Mouse (Mus musculus): ENCODE measurements around the gene Rfc2. TPM values are rescaled to one million over a fixed set of nuclear protein-coding genes. Genes with fewer than 3 reads are reported as not detected.

Rfc2 gene
- polyA plus RNA-seq (2015; fragmentation: Nextera tagmentation; extraction: Ambion mirVana) = 215 and 219 TPM in 2 replicates

- no peak within 1 kb of the TSS for H3K9ac ChIP-seq (replicated peaks)
- no peaks in the 10 kb centered on the region for H3K9me3 ChIP-seq
- peaks cover 17% of the 10 kb centered on the region for H3K4me1 ChIP-seq (replicated peaks)
- H3K36me3 ChIP-seq = no peaks in the 10 kb centered on the region
- no peak within 1 kb of the TSS for H3K4me2 ChIP-seq (replicated peaks)
- no peak within 1 kb of the TSS for H3K27ac ChIP-seq
- no peak for ATAC-seq
- H3K27me3 ChIP-seq = no peaks in the 10 kb centered on the region
- no peak within 1 kb of the TSS for H3K4me3 ChIP-seq (replicated peaks)
- WGBS = 89% methylated on average over 5 of the region's 5 CpGs
Observed at GRCm38 (mm10) chr5:134581146-134581545, at the start of gene Rfc2. Gene Rfc2, plus strand, starts transcription at chr5:134581366.

DNA sequence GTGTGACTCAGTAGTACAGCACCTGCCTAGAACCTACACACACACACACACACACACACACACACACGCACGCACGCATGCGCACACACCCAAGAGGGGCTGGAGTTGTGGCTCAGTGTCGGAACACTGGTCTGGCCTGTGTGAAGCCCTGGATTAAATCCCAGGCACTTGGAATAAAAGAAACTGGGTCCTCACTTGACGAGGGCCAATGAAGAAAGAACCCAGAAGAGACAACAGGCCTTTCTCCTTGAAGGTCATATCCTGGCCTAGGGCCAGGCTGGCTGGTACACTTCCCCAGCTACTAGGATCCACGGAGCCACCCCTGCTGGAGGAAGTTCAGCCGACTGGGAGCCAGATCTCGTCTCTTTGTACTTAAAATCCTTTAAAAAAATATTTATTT is 49.6 kb upstream of the Rfc2 start:
- Histone ChIP-seq H3K27me3 (no peaks in the 10 kb centered on the region), H3K36me3 (peaks cover 63% of the 10 kb centered on the region), H3K4me2 (replicated peaks) (no peak overlapping the region), H3K9me3 (no peaks in the 10 kb centered on the region), H3K4me1 (replicated peaks) (peaks cover 23% of the 10 kb centered on the region), H3K9ac (replicated peaks) (no peak overlapping the region), H3K4me3 (replicated peaks) (no peak overlapping the region), H3K27ac (no peak overlapping the region)
- whole genome bisulfite sequencing = 84% methylated on average over 9 of the region's 9 CpGs
- no peak for ATAC-seq

DNA sequence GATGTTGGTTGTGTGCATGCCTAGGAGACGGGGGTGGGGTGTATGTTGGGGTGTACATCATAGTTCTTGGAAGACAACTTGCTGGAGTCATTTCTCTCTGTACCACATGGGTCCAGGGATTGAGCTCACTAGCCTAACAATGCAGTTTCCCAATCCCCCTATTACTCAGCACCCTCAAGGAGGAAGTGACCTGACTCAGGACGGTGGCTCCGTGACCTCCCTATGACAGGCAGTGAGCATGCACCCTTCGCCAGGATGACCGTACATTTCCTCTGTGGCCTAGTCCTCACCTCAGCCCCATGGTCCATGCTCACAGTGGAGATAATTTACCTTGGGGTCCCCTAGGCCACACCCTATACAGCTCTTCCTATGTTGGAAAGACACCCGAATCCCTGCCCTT is 48.7 kb upstream of the Rfc2 start:
- no peaks in the 10 kb centered on the region for H3K27me3 ChIP-seq
- no peaks in the 10 kb centered on the region for H3K9me3 ChIP-seq
- peaks cover 23% of the 10 kb centered on the region for H3K4me1 ChIP-seq (replicated peaks)
- H3K27ac ChIP-seq = no peak overlapping the region
- H3K4me2 ChIP-seq (replicated peaks) = no peak overlapping the region
- no peak overlapping the region for H3K4me3 ChIP-seq (replicated peaks)
- WGBS = 96% methylated on average over 6 of the region's 6 CpGs
- H3K36me3 ChIP-seq = peaks cover 67% of the 10 kb centered on the region
- ATAC-seq = no peak
- H3K9ac ChIP-seq (replicated peaks) = no peak overlapping the region

GRCm38 (mm10) chr5:134536036-134536435 is 45.1 kb upstream of the Rfc2 start:
- Histone ChIP-seq H3K9ac (replicated peaks) (no peak overlapping the region), H3K4me1 (replicated peaks) (peaks cover 20% of the 10 kb centered on the region), H3K27me3 (no peaks in the 10 kb centered on the region), H3K36me3 (peaks cover 67% of the 10 kb centered on the region), H3K4me2 (replicated peaks) (no peak overlapping the region), H3K4me3 (replicated peaks) (no peak overlapping the region), H3K27ac (no peak overlapping the region), H3K9me3 (peaks cover 2% of the 10 kb centered on the region; the same call in 1 of the 2 replicates)
- 94% methylated on average over 6 of the region's 6 CpGs for WGBS
- ATAC-seq = no peak

DNA sequence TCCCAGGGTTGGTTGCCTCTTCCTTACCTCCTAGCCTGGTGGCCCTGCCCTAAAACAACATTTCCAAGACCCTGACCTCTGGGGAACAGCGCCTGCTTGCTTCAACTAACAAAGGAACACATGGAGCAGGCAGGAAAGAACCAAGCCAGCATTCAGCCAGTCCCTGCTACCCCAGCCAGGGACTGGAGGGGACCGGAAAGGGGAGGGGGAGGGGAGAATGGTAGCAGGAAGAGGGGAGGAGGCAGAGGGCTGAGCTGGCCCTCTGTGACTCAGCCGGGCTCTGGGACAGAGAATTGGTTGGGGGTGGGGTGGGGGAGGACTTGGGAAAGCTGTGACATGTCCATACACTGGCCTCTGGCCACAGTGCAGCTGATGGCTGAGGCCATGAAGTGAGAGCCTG is 41.3 kb upstream of the Rfc2 start:
- 5% methylated on average over 3 of the region's 3 CpGs for WGBS

GRCm38 (mm10) chr5:134540881-134541280 is 40.3 kb upstream of the Rfc2 start:
- Histone ChIP-seq H3K27me3 (no peaks in the 10 kb centered on the region), H3K4me2 (replicated peaks) (no peak overlapping the region), H3K36me3 (peaks cover 27% of the 10 kb centered on the region), H3K4me3 (replicated peaks) (no peak overlapping the region), H3K27ac (no peak overlapping the region), H3K9ac (replicated peaks) (no peak overlapping the region), H3K9me3 (peaks cover 2% of the 10 kb centered on the region; the same call in 1 of the 2 replicates), H3K4me1 (replicated peaks) (peaks cover 34% of the 10 kb centered on the region)
- WGBS = 80% methylated on average over 6 of the region's 6 CpGs
- no peak for ATAC-seq

More for the DNA sequence above, 41.3 kb upstream of the Rfc2 start:
- Histone ChIP-seq H3K9ac (replicated peaks) (no peak overlapping the region), H3K4me1 (replicated peaks) (peaks cover 30% of the 10 kb centered on the region), H3K4me2 (replicated peaks) (no peak overlapping the region), H3K27ac (peak overlapping the region; percentile 40; the same call in 1 of the 2 replicates), H3K9me3 (peaks cover 2% of the 10 kb centered on the region; the same call in 1 of the 2 replicates), H3K27me3 (no peaks in the 10 kb centered on the region), H3K4me3 (replicated peaks) (no peak overlapping the region), H3K36me3 (peaks cover 34% of the 10 kb centered on the region)
- ATAC-seq = peak; percentile 35; the same call in 1 of the 2 replicates

DNA sequence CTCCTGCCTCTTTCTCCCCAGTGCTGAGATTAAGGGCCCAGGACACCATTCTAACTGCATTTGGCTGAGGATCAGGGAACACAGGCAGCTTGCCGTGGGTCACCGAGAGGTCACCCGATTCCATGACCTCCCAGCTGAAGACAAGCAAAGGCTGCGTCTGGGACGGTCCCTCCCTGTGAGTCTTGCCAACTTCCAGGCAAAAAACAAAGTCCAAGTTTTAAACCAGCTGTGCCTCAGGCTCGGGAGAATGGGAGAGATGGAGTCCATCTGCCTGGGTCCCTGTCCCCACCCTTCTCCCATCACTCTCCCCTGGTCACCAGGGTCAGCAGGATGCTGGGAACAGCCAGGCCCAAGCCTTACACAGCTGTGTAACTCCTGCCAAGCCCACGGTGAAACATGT is 39.5 kb upstream of the Rfc2 start:
- 31% methylated on average over 7 of the region's 7 CpGs for WGBS
- H3K9ac ChIP-seq (replicated peaks) = no peak overlapping the region
- no peaks in the 10 kb centered on the region for H3K27me3 ChIP-seq
- peaks cover 38% of the 10 kb centered on the region for H3K4me1 ChIP-seq (replicated peaks)
- no peak for ATAC-seq
- H3K4me2 ChIP-seq (replicated peaks) = no peak overlapping the region
- H3K9me3 ChIP-seq = peaks cover 2% of the 10 kb centered on the region; the same call in 1 of the 2 replicates
- no peak overlapping the region for H3K4me3 ChIP-seq (replicated peaks)
- H3K36me3 ChIP-seq = peaks cover 25% of the 10 kb centered on the region
- H3K27ac ChIP-seq = no peak overlapping the region

DNA sequence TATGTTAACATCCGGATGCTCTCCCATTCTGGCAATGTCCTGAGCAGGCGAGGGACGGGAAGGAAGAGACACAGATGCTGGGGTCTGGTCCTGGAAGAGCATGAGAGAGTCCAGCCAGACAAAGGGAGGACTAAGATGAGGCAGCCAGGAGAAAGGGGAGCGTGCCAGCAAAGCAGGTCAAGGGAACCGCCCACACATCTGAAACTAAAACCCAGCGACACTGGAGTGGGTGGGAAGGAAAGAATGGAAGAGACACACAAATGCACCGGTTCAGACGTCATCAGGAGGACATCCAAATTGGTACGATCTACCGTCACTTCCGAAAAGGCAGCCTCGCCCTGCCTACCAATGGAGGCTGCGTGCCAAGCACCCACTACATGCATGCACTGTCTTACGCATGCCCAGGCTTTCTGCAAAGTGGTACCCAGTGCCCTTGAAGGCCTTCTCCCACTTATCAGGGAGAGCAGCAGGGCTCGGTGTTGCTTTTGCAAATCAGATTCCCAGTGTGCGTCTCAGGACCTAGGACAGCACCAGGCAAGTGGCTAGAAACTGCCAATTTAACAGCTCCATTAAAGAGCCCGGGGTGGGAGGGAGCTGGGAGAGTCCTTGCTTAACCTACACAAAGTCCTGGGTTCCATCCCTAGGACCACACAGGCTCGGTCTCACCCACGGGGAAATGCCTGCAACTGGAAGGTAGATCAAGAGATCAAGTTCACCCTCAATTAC is 36.5 kb upstream of the Rfc2 start:
- Histone ChIP-seq H3K4me3 (replicated peaks) (no peak overlapping the region), H3K9ac (replicated peaks) (no peak overlapping the region), H3K27ac (peak overlapping the region; percentile 19; the same call in 1 of the 2 replicates), H3K27me3 (no peaks in the 10 kb centered on the region), H3K4me1 (replicated peaks) (peaks cover 65% of the 10 kb centered on the region), H3K9me3 (no peaks in the 10 kb centered on the region), H3K36me3 (peaks cover 5% of the 10 kb centered on the region), H3K4me2 (replicated peaks) (no peak overlapping the region)
- ATAC-seq = peak; percentile 27; the same call in 1 of the 2 replicates
- WGBS = 70% methylated on average over 19 of the region's 19 CpGs

DNA sequence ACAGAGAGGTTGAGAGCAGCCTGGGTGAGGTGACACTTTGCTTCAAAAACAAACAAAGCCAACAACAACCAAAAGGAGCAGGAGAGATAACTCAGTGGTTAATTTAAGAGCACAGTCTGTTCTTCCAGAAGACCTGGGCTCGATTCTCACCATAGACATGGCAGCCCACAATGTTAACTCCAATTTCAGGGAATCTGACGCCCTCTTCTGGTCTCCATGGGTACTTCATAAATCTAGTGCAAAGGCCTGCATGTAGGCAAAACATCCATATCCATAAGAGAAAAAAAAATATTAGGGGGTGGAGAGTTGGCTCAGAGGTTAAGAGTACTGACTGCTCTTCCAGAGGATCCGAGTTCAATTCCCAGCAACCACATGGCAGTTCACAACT is 35.9 kb upstream of the Rfc2 start:
- Histone ChIP-seq H3K4me1 (replicated peaks) (peaks cover 65% of the 10 kb centered on the region), H3K27me3 (no peaks in the 10 kb centered on the region), H3K9me3 (no peaks in the 10 kb centered on the region), H3K4me2 (replicated peaks) (no peak overlapping the region), H3K27ac (0 out of 2 replicates have a peak overlapping the region, but pooled peaks have one; percentile 19), H3K9ac (replicated peaks) (no peak overlapping the region), H3K36me3 (peaks cover 5% of the 10 kb centered on the region), H3K4me3 (replicated peaks) (no peak overlapping the region)
- WGBS = 63% methylated on average over 3 of the region's 3 CpGs
- no peak for ATAC-seq

- no peak overlapping the region for H3K4me2 ChIP-seq (replicated peaks)
- H3K27me3 ChIP-seq = no peaks in the 10 kb centered on the region
- H3K4me3 ChIP-seq (replicated peaks) = no peak overlapping the region
- H3K36me3 ChIP-seq = peaks cover 5% of the 10 kb centered on the region
- no peak overlapping the region for H3K27ac ChIP-seq
- H3K4me1 ChIP-seq (replicated peaks) = peaks cover 63% of the 10 kb centered on the region
- 82% methylated on average over 7 of the region's 7 CpGs for WGBS
- ATAC-seq = no peak
- H3K9me3 ChIP-seq = no peaks in the 10 kb centered on the region
- H3K9ac ChIP-seq (replicated peaks) = no peak overlapping the region
Observed at GRCm38 (mm10) chr5:134546790-134547189, 34.4 kb upstream of the Rfc2 start.

GRCm38 (mm10) chr5:134548306-134548705 is 32.9 kb upstream of the Rfc2 start:
- H3K27me3 ChIP-seq = no peaks in the 10 kb centered on the region
- no peaks in the 10 kb centered on the region for H3K9me3 ChIP-seq
- no peak for ATAC-seq
- peaks cover 5% of the 10 kb centered on the region for H3K36me3 ChIP-seq
- H3K9ac ChIP-seq (replicated peaks) = no peak overlapping the region
- H3K4me3 ChIP-seq (replicated peaks) = no peak overlapping the region
- H3K27ac ChIP-seq = no peak overlapping the region
- 47% methylated on average over 5 of the region's 5 CpGs for WGBS
- peaks cover 67% of the 10 kb centered on the region for H3K4me1 ChIP-seq (replicated peaks)
- peak overlapping the region; percentile 13; the same call in 1 of the 2 replicates for H3K4me2 ChIP-seq (replicated peaks)

DNA sequence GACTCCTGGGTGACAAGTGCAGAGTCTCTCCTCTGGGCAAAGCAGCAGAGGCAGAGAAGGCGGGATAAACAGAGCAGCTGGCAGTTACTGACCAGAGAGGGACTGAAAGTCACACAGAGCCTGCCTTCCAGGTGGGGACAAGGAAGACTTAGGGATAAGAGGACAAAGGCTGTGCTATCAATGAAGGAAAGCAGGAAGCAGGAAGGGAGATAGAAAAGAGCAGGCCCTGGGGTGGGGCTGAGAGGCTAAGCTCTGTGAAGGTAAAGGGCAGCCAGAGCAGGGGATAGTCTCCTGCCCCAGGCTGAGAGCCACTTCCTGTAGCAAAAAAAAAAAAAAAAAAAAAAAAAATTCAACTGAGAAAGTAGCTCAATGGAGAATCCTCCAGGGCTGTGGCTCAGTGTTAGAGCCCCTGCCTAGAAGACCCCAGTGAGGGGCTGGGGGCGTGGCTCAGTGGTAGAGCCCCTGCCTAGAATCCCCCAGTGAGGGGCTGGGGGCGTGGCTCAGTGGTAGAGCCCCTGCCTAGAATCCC is 31.5 kb upstream of the Rfc2 start:
- Histone ChIP-seq H3K4me1 (replicated peaks) (peaks cover 64% of the 10 kb centered on the region), H3K27me3 (no peaks in the 10 kb centered on the region), H3K27ac (no peak overlapping the region), H3K9me3 (no peaks in the 10 kb centered on the region), H3K9ac (replicated peaks) (no peak overlapping the region), H3K36me3 (no peaks in the 10 kb centered on the region), H3K4me3 (replicated peaks) (peak overlapping the region; percentile 93), H3K4me2 (replicated peaks) (peak overlapping the region; percentile 90)
- ATAC-seq = no peak
- 96% methylated on average over 3 of the region's 3 CpGs for WGBS
